Mouse (Mus musculus): ENCODE results near the gene Fbxo17. TPM values are rescaled to one million over a fixed set of nuclear protein-coding genes. Genes with fewer than 3 reads are reported as not detected.

Gene Fbxo17
- total and polyA plus RNA-seq, 3 experiments: 0.25 to 0.26 TPM; not detected in 1

GRCm38 (mm10) chr7:28781261-28781663 lies 64.7 kb downstream of the Fbxo17 start:
- in situ Hi-C loops (cut with MboI; ENCODE audit: low pct_ligation_motif_present, low pct_unique_long_range_greater_than_20kb, low sequenced_read_pairs) (loop anchor here (25.0 kb wide), 1 partner anchor 256 kb away; no protein-coding TSS in a partner anchor), dilution Hi-C loops (cut with MboI; ENCODE audit: extremely low pct_ligation_motif_present, extremely low pct_unique_long_range_greater_than_20kb, low sequenced_read_pairs) (no loop called here)
- Histone ChIP-seq H3K36me3 (replicated peaks in 1 of 2; ENCODE audit: control insufficient read depth in 1 of 2, insufficient read depth in 1 of 2, low read length in 1 of 2) (peaks cover 34 to 71% of the 10 kb centered on the region in 2 experiments), H3K4me1 (ENCODE audit: control insufficient read depth in 1 of 2, insufficient read depth in 2 of 2) (peaks cover 37 to 74% of the 10 kb centered on the region in 2 experiments), H3K4me3 (replicated peaks in 1 of 3; ENCODE audit: low read depth in 2 of 3, low read length in 2 of 3, poor library complexity in 1 of 3) (peak overlapping the region; percentile 20 to 31 (median 27)), H3K4me2 (ENCODE audit: insufficient read depth, low read depth, poor library complexity, severe bottlenecking) (peak overlapping the region; percentile 56), H3K27me3 (replicated peaks) (no peaks in the 10 kb centered on the region), H3K9me3 (replicated peaks; ENCODE audit: low read length) (no peaks in the 10 kb centered on the region), H3K27ac (ENCODE audit: insufficient read depth, low read depth) (peak overlapping the region; percentile 99), H3K79me2 (replicated peaks; ENCODE audit: control insufficient read depth, extremely low read depth, insufficient read depth, poor library complexity, severe bottlenecking) (no peaks in the 10 kb centered on the region), H3K9ac (ENCODE audit: insufficient read depth, low read depth) (peak overlapping the region; percentile 64)
- TF ChIP-seq ZMIZ1 (IDR thresholded peaks at IDR 0.05; ENCODE audit: low read depth, low read length) (no peak), TBP (conservative IDR thresholded peaks at IDR 0.05; ENCODE audit: low read depth, low read length) (0 out of 2 replicates have a peak, but pooled peaks have one; percentile 37), TCF12 (IDR thresholded peaks at IDR 0.05; ENCODE audit: low read depth, low read length) (0 out of 2 replicates have a peak, but pooled peaks have one; percentile 13), SIN3A (IDR thresholded peaks at IDR 0.05; ENCODE audit: low read length) (peak; percentile 52), ELF1 (IDR thresholded peaks at IDR 0.05; ENCODE audit: low read depth, low read length) (peak; percentile 76), MXI1 (IDR thresholded peaks at IDR 0.05; ENCODE audit: low read depth, low read length) (peak; percentile 58), NELFE (IDR thresholded peaks at IDR 0.05; ENCODE audit: low read depth, low read length) (peak; percentile 48; the same call in 1 of the 2 replicates), POLR2A (IDR thresholded peaks at IDR 0.05; ENCODE audit: low read depth, low read length) (peak; percentile 53), MAX (IDR thresholded peaks at IDR 0.05; ENCODE audit: low read length) (peak; percentile 70), PAX5 (IDR thresholded peaks at IDR 0.05; ENCODE audit: low read length) (no peak), HCFC1 (IDR thresholded peaks at IDR 0.05; ENCODE audit: low read depth, low read length) (0 out of 2 replicates have a peak, but pooled peaks have one; percentile 20), ZNF384 (IDR thresholded peaks at IDR 0.05; ENCODE audit: low read depth, low read length) (no peak), POLR2AphosphoS2 (IDR thresholded peaks at IDR 0.05; ENCODE audit: low read depth, low read length) (0 out of 2 replicates have a peak, but pooled peaks have one; percentile 12)
- peak; percentile 85 for DNase-seq (ENCODE audit: extremely low read depth)

- no peaks in the 10 kb centered on the region for H3K79me2 ChIP-seq (replicated peaks; ENCODE audit: control insufficient read depth, extremely low read depth, insufficient read depth, poor library complexity, severe bottlenecking)
- no peaks in the 10 kb centered on the region for H3K27me3 ChIP-seq (replicated peaks)
- no peaks in the 10 kb centered on the region for H3K9me3 ChIP-seq (replicated peaks; ENCODE audit: low read length)
- no peak overlapping the region for H3K4me3 ChIP-seq (replicated peaks in 1 of 3; ENCODE audit: low read depth in 2 of 3, low read length in 2 of 3, poor library complexity in 1 of 3)
- H3K36me3 ChIP-seq (replicated peaks in 1 of 2; ENCODE audit: control insufficient read depth in 1 of 2, insufficient read depth in 1 of 2, low read length in 1 of 2): peaks cover 19 to 61% of the 10 kb centered on the region in 2 experiments
- no peak overlapping the region for H3K9ac ChIP-seq (ENCODE audit: insufficient read depth, low read depth)
- TF ChIP-seq ZKSCAN1 (IDR thresholded peaks at IDR 0.05; ENCODE audit: borderline replicate concordance, low read depth, low read length) (no peak), POLR2AphosphoS2 (IDR thresholded peaks at IDR 0.05; ENCODE audit: low read depth, low read length) (no peak), MAX (IDR thresholded peaks at IDR 0.05; ENCODE audit: low read length) (no peak), MEF2A (IDR thresholded peaks at IDR 0.05; ENCODE audit: borderline replicate concordance, low read depth, low read length) (no peak), NELFE (IDR thresholded peaks at IDR 0.05; ENCODE audit: low read depth, low read length) (no peak), POLR2A (IDR thresholded peaks at IDR 0.05; ENCODE audit: low read depth, low read length) (no peak), EP300 (IDR thresholded peaks at IDR 0.05; ENCODE audit: low read length) (no peak), MAFK (IDR thresholded peaks at IDR 0.05; ENCODE audit: insufficient replicate concordance, low read length) (no peak), HCFC1 (IDR thresholded peaks at IDR 0.05; ENCODE audit: low read depth, low read length) (no peak), JUN (IDR thresholded peaks at IDR 0.05; ENCODE audit: insufficient read depth, low read depth, low read length) (no peak), BHLHE40 (IDR thresholded peaks at IDR 0.05; ENCODE audit: low read depth, low read length) (no peak)
- peaks cover 47 to 96% of the 10 kb centered on the region in 2 experiments for H3K4me1 ChIP-seq (ENCODE audit: control insufficient read depth in 1 of 2, insufficient read depth in 2 of 2)
- no peak for DNase-seq (ENCODE audit: extremely low read depth)
- H3K4me2 ChIP-seq (ENCODE audit: insufficient read depth, low read depth, poor library complexity, severe bottlenecking): no peak overlapping the region
- dilution Hi-C loops (cut with MboI; ENCODE audit: extremely low pct_ligation_motif_present, extremely low pct_unique_long_range_greater_than_20kb, low sequenced_read_pairs): no loop called here
- H3K27ac ChIP-seq (ENCODE audit: insufficient read depth, low read depth): no peak overlapping the region
- in situ Hi-C loops (cut with MboI; ENCODE audit: low pct_ligation_motif_present, low pct_unique_long_range_greater_than_20kb, low sequenced_read_pairs): loop anchor here (25.0 kb wide), 1 partner anchor 252 kb away; no protein-coding TSS in a partner anchor
These were observed 68.6 kb downstream of the Fbxo17 start for GRCm38 (mm10) chr7:28785161-28785560.

Other genes with a start within 250 kb of the Fbxo17 start
- gene Ifnl2, start 206.3 kb upstream of the Fbxo17 start, total RNA-seq (2012; rRNA removed): not detected in 2 replicates
- not detected in 2 replicates for gene Ifnl2, start 206.3 kb upstream of the Fbxo17 start, total RNA-seq (2014; rRNA removed)
- gene Ifnl2, start 206.3 kb upstream of the Fbxo17 start, polyA plus RNA-seq (2012; ENCODE audit: insufficient read length, low read depth): not detected in 2 replicates
- not detected in 2 replicates for gene Ifnl3, start 194.0 kb upstream of the Fbxo17 start, total RNA-seq (2012; rRNA removed)
- gene Ifnl3, start 194.0 kb upstream of the Fbxo17 start, total RNA-seq (2014; rRNA removed): not detected in 2 replicates
- gene Ifnl3, start 194.0 kb upstream of the Fbxo17 start, polyA plus RNA-seq (2012; ENCODE audit: insufficient read length, low read depth): not detected in 2 replicates
- not detected in 2 replicates for gene Sycn, start 175.9 kb upstream of the Fbxo17 start, total RNA-seq (2012; rRNA removed)
- gene Sycn, start 175.9 kb upstream of the Fbxo17 start, total RNA-seq (2014; rRNA removed): not detected in 2 replicates
- gene Sycn, start 175.9 kb upstream of the Fbxo17 start, polyA plus RNA-seq (2012; ENCODE audit: insufficient read length, low read depth): not detected in 2 replicates
- not detected in 2 replicates for gene Nccrp1, start 169.6 kb upstream of the Fbxo17 start, total RNA-seq (2012; rRNA removed)
- gene Nccrp1, start 169.6 kb upstream of the Fbxo17 start, total RNA-seq (2014; rRNA removed): not detected in 2 replicates
- not detected in 2 replicates for gene Nccrp1, start 169.6 kb upstream of the Fbxo17 start, polyA plus RNA-seq (2012; ENCODE audit: insufficient read length, low read depth)
- gene Samd4b, start 118.7 kb upstream of the Fbxo17 start, total RNA-seq (2012; rRNA removed): 7.7 and 10.0 TPM in 2 replicates
- 2.7 and 3.7 TPM in 2 replicates for gene Samd4b, start 118.7 kb upstream of the Fbxo17 start, total RNA-seq (2014; rRNA removed)
- gene Samd4b, start 118.7 kb upstream of the Fbxo17 start, polyA plus RNA-seq (2012; ENCODE audit: insufficient read length, low read depth): 18.0 and 24.6 TPM in 2 replicates
- gene Pak4, start 118.6 kb upstream of the Fbxo17 start, total RNA-seq (2012; rRNA removed): 8.3 and 10.7 TPM in 2 replicates
- gene Pak4, start 118.6 kb upstream of the Fbxo17 start, total RNA-seq (2014; rRNA removed): 6.7 and 7.5 TPM in 2 replicates
- 10.5 and 11.2 TPM in 2 replicates for gene Pak4, start 118.6 kb upstream of the Fbxo17 start, polyA plus RNA-seq (2012; ENCODE audit: insufficient read length, low read depth)
- not detected in 2 replicates for gene Acp7, start 85.5 kb upstream of the Fbxo17 start, total RNA-seq (2012; rRNA removed)
- gene Acp7, start 85.5 kb upstream of the Fbxo17 start, total RNA-seq (2014; rRNA removed): not detected in 2 replicates
- not detected in 2 replicates for gene Acp7, start 85.5 kb upstream of the Fbxo17 start, polyA plus RNA-seq (2012; ENCODE audit: insufficient read length, low read depth)
- gene Fbxo27, start 24.0 kb upstream of the Fbxo17 start, total RNA-seq (2012; rRNA removed): not detected in 2 replicates
- gene Fbxo27, start 24.0 kb upstream of the Fbxo17 start, total RNA-seq (2014; rRNA removed): not detected in 2 replicates
- not detected in 2 replicates for gene Fbxo27, start 24.0 kb upstream of the Fbxo17 start, polyA plus RNA-seq (2012; ENCODE audit: insufficient read length, low read depth)
- 112 and 137 TPM in 2 replicates for gene Mrps12, start 25.0 kb downstream of the Fbxo17 start, total RNA-seq (2012; rRNA removed)
- gene Mrps12, start 25.0 kb downstream of the Fbxo17 start, total RNA-seq (2014; rRNA removed): 85.9 and 91.6 TPM in 2 replicates
- gene Mrps12, start 25.0 kb downstream of the Fbxo17 start, polyA plus RNA-seq (2012; ENCODE audit: insufficient read length, low read depth): 66.0 and 69.9 TPM in 2 replicates
- 16.7 and 17.1 TPM in 2 replicates for gene Sars2, start 25.2 kb downstream of the Fbxo17 start, total RNA-seq (2012; rRNA removed)
- gene Sars2, start 25.2 kb downstream of the Fbxo17 start, total RNA-seq (2014; rRNA removed): 10.5 and 11.7 TPM in 2 replicates
- 24.7 and 24.9 TPM in 2 replicates for gene Sars2, start 25.2 kb downstream of the Fbxo17 start, polyA plus RNA-seq (2012; ENCODE audit: insufficient read length, low read depth)
- 0.17 TPM in 1 of 2 replicates, not detected in the other for gene Ccer2, start 39.4 kb downstream of the Fbxo17 start, total RNA-seq (2012; rRNA removed)
- not detected in 2 replicates for gene Ccer2, start 39.4 kb downstream of the Fbxo17 start, total RNA-seq (2014; rRNA removed)
- not detected in 2 replicates for gene Ccer2, start 39.4 kb downstream of the Fbxo17 start, polyA plus RNA-seq (2012; ENCODE audit: insufficient read length, low read depth)
- gene Sirt2, start 49.9 kb downstream of the Fbxo17 start, total RNA-seq (2012; rRNA removed): 66.2 and 68.3 TPM in 2 replicates
- gene Sirt2, start 49.9 kb downstream of the Fbxo17 start, total RNA-seq (2014; rRNA removed): 36.0 and 40.9 TPM in 2 replicates
- gene Sirt2, start 49.9 kb downstream of the Fbxo17 start, polyA plus RNA-seq (2012; ENCODE audit: insufficient read length, low read depth): 124 and 128 TPM in 2 replicates
- gene Nfkbib, start 50.7 kb downstream of the Fbxo17 start, total RNA-seq (2012; rRNA removed): 59.3 and 62.8 TPM in 2 replicates
- 24.6 and 30.5 TPM in 2 replicates for gene Nfkbib, start 50.7 kb downstream of the Fbxo17 start, total RNA-seq (2014; rRNA removed)
- gene Nfkbib, start 50.7 kb downstream of the Fbxo17 start, polyA plus RNA-seq (2012; ENCODE audit: insufficient read length, low read depth): 97.5 and 101 TPM in 2 replicates
- gene Rinl, start 72.2 kb downstream of the Fbxo17 start, total RNA-seq (2012; rRNA removed): 60.9 and 65.5 TPM in 2 replicates
- 41.5 and 46.1 TPM in 2 replicates for gene Rinl, start 72.2 kb downstream of the Fbxo17 start, total RNA-seq (2014; rRNA removed)
- 60.6 and 61.8 TPM in 2 replicates for gene Rinl, start 72.2 kb downstream of the Fbxo17 start, polyA plus RNA-seq (2012; ENCODE audit: insufficient read length, low read depth)
- 296 and 342 TPM in 2 replicates for gene Hnrnpl, start 91.7 kb downstream of the Fbxo17 start, total RNA-seq (2012; rRNA removed)
- gene Hnrnpl, start 91.7 kb downstream of the Fbxo17 start, total RNA-seq (2014; rRNA removed): 365 and 371 TPM in 2 replicates
- 640 and 645 TPM in 2 replicates for gene Hnrnpl, start 91.7 kb downstream of the Fbxo17 start, polyA plus RNA-seq (2012; ENCODE audit: insufficient read length, low read depth)
- 103 and 124 TPM in 2 replicates for gene Ech1, start 108.4 kb downstream of the Fbxo17 start, total RNA-seq (2012; rRNA removed)
- gene Ech1, start 108.4 kb downstream of the Fbxo17 start, total RNA-seq (2014; rRNA removed): 119 and 121 TPM in 2 replicates
- gene Ech1, start 108.4 kb downstream of the Fbxo17 start, polyA plus RNA-seq (2012; ENCODE audit: insufficient read length, low read depth): 65.1 and 67.6 TPM in 2 replicates
- gene Lgals4, start 117.0 kb downstream of the Fbxo17 start, total RNA-seq (2012; rRNA removed): 3.9 and 7.0 TPM in 2 replicates
- 2.6 and 3.6 TPM in 2 replicates for gene Lgals4, start 117.0 kb downstream of the Fbxo17 start, total RNA-seq (2014; rRNA removed)
- gene Lgals4, start 117.0 kb downstream of the Fbxo17 start, polyA plus RNA-seq (2012; ENCODE audit: insufficient read length, low read depth): 6.5 and 7.2 TPM in 2 replicates
- gene Lgals7, start 147.0 kb downstream of the Fbxo17 start, total RNA-seq (2012; rRNA removed): not detected in 2 replicates
- not detected in 2 replicates for gene Lgals7, start 147.0 kb downstream of the Fbxo17 start, total RNA-seq (2014; rRNA removed)
- gene Lgals7, start 147.0 kb downstream of the Fbxo17 start, polyA plus RNA-seq (2012; ENCODE audit: insufficient read length, low read depth): not detected in 2 replicates
- gene Capn12, start 164.6 kb downstream of the Fbxo17 start, total RNA-seq (2012; rRNA removed): 0.17 TPM in 2 replicates
- gene Capn12, start 164.6 kb downstream of the Fbxo17 start, total RNA-seq (2014; rRNA removed): not detected in 2 replicates
- gene Capn12, start 164.6 kb downstream of the Fbxo17 start, polyA plus RNA-seq (2012; ENCODE audit: insufficient read length, low read depth): not detected in 2 replicates
- gene Actn4, start 245.5 kb downstream of the Fbxo17 start, total RNA-seq (2012; rRNA removed): 62.9 and 63.4 TPM in 2 replicates
- gene Actn4, start 245.5 kb downstream of the Fbxo17 start, total RNA-seq (2014; rRNA removed): 45.9 and 56.9 TPM in 2 replicates
- gene Actn4, start 245.5 kb downstream of the Fbxo17 start, polyA plus RNA-seq (2012; ENCODE audit: insufficient read length, low read depth): 127 and 145 TPM in 2 replicates